Mouse (Mus musculus) mouse embryonic stem cell (cell line): ENCODE results near the gene Rbm25.
"Not testable (repeated sequence)": the region's sequence is repeated elsewhere in the genome, so short reads cannot be mapped to it uniquely, and the experiment has no call there.

ENCODE experiments used
- in situ Hi-C, 2 experiments: fragments of 300-500 bp; cut with MboI; formaldehyde crosslinking; loops; 1 replicate in 1 of 2; 3 replicates in 1 of 2; pipeline ENCODE4 v1.14.3; 2019 to 2020; ENCODE audit warnings: low sequenced_read_pairs in 2 of 2, low pct_unique_long_range_greater_than_20kb in 1 of 2, mixed read lengths in 1 of 2; ENCODE audit not compliant: unreplicated experiment in 1 of 2

The Rbm25 gene

GRCm38 (mm10) chr12:83630936-83631335, at the start of gene Rbm25:
TSS of gene Rbm25 (plus strand) at chr12:83631236.
- in situ Hi-C loops = not testable (repeated sequence)

- in situ Hi-C loops = no loop called here
Observed at GRCm38 (mm10) chr12:83582106-83582505, 48.9 kb upstream of the Rbm25 start.

GRCm38 (mm10) chr12:83582747-83583146, 48.3 kb upstream of the Rbm25 start:
- in situ Hi-C loops = no loop called here

- in situ Hi-C loops = no loop called here
Observed at GRCm38 (mm10) chr12:83586628-83587027, 44.4 kb upstream of the Rbm25 start.

GRCm38 (mm10) chr12:83591754-83592501, 39.1 kb upstream of the Rbm25 start:
- in situ Hi-C loops = no loop called here

DNA sequence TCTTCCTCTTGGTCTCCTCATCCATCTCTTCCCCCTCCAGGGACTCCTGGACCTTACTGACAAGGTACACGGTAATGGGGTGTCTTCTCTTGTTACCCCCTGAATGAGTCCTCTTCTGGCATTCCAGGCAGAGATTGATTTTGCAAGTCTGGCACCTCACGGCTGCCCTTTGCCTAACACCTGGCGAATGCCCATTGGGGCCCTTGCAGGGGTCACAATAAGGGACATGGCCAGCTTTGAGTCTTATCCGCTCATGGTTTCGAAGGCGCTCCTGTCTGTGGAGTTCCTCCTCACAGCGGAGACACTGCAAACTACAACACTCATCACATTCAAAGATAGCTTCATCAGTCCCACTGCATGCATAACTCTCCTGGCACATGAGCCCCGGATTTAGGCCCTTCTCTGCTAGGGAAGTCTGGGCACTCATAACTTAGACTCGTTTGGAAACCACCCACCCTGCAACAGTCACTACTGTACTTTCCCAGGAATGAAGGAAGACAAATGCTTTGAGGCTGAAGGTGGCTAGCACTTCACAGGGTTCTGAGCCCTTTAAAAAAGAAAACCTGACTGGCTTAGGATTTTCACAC, 36.5 kb upstream of the Rbm25 start:
- in situ Hi-C loops = no loop called here

DNA sequence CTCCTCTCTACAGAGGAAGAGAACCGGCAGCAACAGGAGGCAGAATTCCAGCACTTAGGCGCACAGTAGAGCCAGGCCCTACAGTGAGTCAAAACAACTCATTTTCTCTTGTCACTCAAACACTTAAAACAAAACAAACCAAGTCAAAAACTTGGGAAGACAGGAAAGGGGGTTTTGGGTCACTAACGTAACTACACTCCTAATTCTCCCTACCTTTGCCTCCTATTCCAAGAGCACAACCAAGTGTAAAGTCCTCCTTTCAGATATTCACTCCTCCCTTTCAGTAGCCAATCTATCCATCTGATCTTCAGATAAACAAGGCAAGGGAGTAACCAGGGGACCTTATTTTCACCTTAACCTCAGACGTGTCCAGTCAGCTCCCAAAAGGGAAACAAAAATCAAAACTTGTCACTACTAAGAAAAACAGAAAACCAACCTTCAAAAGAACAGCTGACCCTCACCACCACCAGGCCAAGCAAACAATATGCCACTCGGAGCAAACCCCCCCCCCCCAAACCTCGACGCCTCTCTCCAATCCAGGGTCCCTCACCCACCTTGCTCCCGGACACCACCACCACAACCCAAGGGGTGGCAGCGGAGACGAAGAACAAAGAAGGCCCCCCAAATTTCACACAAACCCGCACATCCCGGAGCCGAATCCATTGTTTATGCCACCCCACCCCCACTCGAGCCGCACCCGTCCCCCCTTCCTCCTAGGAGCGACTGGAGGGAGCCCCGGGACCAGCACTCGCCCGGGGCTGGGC, 34.7 kb upstream of the Rbm25 start:
- in situ Hi-C loops = no loop called here

DNA sequence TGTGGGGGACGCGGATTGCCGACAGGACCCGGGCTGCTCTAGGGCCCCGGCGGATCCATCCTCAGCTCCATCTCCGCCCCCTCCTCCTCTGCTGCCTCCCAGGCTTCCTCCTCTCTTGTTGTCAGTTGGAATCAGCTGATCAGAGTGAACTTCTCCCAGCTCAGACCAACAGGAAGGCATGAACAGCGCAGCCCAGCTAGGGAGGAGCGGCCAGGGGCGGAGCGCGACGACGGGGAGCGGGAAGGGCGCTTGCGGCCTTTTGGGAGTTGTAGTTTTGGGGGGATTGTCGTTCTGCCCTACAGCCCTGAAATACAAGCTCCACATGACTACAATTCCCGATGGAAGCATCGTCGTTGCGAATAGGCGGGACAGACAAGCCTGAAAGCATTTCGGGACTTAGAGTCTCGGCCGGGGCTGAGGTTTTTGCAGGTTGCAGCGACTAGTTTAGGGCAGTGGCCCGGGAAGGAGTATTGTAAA, 34.0 kb upstream of the Rbm25 start, which contains the start of gene Zfyve1:
Zfyve1 (minus strand) TSS at position 198 of the 477 bp plus-strand sequence.
- in situ Hi-C loops = no loop called here

DNA sequence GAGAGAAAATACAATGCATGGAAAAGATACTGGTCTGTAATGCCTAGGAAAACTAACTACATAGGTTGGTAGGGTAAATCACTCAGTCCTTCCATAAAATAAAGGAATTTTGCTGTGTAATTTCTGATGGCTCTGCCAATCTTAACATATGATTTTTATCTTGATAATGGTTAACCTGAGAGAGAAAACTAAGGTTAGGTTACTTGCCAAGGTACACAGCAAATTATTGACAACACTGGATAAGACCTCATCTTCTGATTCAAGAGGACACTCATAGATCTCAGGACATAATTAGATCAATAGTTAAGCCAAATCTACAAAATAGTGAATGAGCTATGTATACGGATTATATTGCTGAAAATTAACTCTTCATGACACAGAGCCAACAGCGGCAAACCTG, 33.2 kb upstream of the Rbm25 start:
- in situ Hi-C loops = no loop called here

- in situ Hi-C loops = no loop called here
Observed at GRCm38 (mm10) chr12:83602285-83602684, 28.8 kb upstream of the Rbm25 start.

- in situ Hi-C loops = not testable (repeated sequence)
Observed at GRCm38 (mm10) chr12:83606411-83606810, 24.6 kb upstream of the Rbm25 start.

DNA sequence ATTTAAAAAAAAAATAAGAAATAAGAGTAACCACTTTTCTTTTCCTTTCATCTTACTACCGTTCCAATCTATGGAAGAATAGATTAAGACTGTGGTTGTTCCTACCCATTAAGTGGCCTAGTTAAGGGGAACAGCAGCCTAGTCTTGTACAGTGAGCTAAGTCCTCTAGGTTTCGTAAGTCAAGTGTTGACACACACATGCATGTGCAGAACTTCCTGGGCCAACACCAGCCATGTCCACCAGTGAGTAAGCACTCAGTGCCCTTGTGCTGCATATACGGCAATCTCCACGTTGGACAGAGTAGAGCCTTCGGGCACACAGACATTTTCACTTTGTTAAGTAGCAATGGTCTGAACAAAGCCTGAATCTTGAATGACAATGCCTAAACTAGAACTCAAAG, 13.8 kb upstream of the Rbm25 start:
- in situ Hi-C loops = no loop called here

DNA sequence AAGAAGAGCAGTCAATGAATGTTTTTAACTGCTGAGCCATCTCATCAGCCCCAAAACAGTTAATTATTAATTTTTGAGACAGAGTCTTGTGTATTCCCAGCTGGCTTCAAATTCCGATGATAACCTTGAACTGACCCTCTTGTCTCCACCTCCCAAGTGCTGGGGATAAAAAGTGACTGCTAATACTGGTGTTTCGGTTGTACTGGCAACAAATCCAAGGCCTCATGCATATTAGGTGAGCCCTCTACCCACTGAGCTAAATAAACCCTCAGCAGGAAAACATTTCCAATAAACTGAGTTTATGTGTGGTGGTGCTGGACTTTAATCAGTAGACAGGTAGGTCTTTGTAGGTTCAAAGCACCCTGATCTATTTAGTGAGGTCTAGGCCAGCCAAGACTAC, 12.1 kb upstream of the Rbm25 start:
- in situ Hi-C loops = no loop called here

DNA sequence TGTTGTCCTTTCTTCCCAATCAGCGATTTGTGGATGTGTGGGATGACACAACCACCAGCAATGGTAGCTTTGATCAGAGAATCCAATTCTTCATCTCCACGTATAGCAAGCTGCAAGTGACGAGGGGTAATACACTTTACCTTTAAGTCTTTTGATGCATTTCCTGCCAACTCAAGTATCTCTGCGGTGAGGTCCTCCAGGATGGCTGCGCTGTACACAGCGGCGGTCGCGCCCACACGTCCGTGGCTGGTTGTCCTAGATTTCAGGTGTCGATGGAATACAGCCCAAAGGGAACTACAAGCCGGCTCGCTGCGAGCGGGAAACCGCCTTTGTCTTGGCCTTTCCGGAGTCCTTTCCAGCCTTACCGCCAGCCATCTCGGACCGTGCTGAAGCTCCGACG, 10.3 kb upstream of the Rbm25 start:
- in situ Hi-C loops = not testable (repeated sequence)

- in situ Hi-C loops = no loop called here
Observed at GRCm38 (mm10) chr12:83622031-83622755, 8.8 kb upstream of the Rbm25 start.

DNA sequence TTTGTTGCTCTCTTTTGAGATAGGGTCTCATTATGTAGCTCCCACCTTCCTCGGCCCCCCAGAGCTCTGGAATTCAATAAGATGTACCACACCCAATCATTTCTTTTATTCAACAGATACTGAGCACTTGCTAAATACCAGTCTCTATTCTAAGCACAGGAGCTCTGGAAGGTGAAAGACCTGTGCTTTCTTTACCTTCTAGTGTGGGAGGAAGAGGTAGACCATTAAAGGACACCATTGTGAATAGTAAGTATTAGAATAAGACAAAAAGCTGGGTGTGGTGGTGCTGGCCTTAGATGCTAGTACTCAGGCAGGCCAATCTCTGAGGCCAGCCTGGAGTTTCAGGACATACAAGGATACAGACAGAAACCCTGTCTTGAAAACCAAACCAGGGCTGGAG, 6.7 kb upstream of the Rbm25 start:
- in situ Hi-C loops = no loop called here

GRCm38 (mm10) chr12:83631743-83632679, 975 bp downstream of the Rbm25 start:
- in situ Hi-C loops = no loop called here

- in situ Hi-C loops = no loop called here
Observed at GRCm38 (mm10) chr12:83632680-83633025, 1.6 kb downstream of the Rbm25 start.
